Mouse (Mus musculus): Measurements from ENCODE around the gene Ina. TPM values are rescaled to one million over a fixed set of nuclear protein-coding genes. Genes with fewer than 3 reads are reported as not detected.
"Not testable (repeated sequence)": the region's sequence is repeated elsewhere in the genome, so short reads cannot be mapped to it uniquely, and the experiment has no call there.

The Ina gene
- polyA plus RNA-seq, 1 experiment = 124 TPM

DNA sequence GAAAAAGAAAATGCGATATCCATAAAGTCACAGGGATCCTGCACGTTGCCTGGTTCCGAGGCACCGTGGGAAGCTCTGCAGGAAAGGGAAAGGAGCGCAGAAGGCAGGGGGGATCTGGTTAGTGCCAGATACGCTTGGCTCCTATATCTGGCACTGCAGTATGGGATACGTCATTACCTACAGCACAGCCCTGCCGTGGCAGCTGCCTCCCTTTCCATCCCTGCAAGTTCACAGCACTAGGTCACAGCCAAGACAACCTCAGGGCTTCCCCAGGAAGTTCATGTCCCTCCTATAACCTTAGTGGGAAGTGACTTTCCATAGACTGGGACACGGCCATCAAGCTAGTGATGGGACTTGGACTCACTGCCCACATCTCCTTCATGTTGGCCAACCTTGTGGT, 18.4 kb upstream of the Ina start:
- TF ChIP-seq POLR2A (IDR thresholded peaks at IDR 0.05; ENCODE audit: extremely low read depth, insufficient read depth, low read length) (no peak), CTCF (IDR thresholded peaks at IDR 0.05; ENCODE audit: extremely low read depth, insufficient read depth, low read length) (no peak)
- peaks cover 2% of the 10 kb centered on the region; the same call in 1 of the 2 replicates for H3K4me1 ChIP-seq (ENCODE audit: control insufficient read depth, insufficient read depth, low read length)
- H3K27ac ChIP-seq (ENCODE audit: insufficient read depth, low read length) = no peak overlapping the region
- H3K4me3 ChIP-seq (ENCODE audit: insufficient read depth, low read length) = no peak overlapping the region

DNA sequence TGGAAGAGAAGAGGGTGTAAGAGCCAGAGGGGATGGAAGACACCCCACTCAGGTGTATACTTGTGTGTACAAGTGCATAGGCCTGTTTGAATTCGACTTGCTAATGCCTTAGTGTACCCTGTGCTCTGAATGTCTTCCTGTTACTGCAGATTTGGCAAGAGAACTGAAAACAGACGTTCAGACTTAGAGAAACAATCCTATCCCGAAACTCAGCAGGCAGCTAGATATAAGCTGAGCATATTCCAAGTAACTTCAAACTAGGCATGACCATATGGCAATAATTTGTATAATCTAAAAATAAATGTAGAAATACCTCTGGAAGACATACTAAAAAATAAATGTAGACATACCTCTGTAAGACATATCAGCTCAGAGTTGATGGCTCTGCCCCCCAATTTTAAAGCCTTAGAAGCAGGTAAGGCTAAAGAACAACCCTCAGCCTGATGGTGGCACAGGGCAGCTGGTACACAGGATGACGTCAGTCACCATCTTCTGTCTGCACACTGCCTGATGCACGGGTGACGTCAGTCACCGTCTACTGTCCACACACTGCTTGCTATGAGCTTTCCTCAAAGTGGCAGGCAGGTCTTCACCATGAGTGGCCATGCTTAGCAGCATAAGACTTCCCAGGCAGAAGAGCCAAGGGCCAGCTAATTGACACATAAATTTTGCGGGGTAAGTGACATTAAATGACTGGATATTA, 16.2 kb upstream of the Ina start:
- peaks cover 2% of the 10 kb centered on the region; the same call in 1 of the 2 replicates for H3K4me1 ChIP-seq (ENCODE audit: control insufficient read depth, insufficient read depth, low read length)
- TF ChIP-seq POLR2A (IDR thresholded peaks at IDR 0.05; ENCODE audit: extremely low read depth, insufficient read depth, low read length) (no peak), CTCF (IDR thresholded peaks at IDR 0.05; ENCODE audit: extremely low read depth, insufficient read depth, low read length) (no peak)
- H3K4me3 ChIP-seq (ENCODE audit: insufficient read depth, low read length) = no peak overlapping the region
- H3K27ac ChIP-seq (ENCODE audit: insufficient read depth, low read length) = 0 out of 2 replicates have a peak overlapping the region, but pooled peaks have one; percentile 14

DNA sequence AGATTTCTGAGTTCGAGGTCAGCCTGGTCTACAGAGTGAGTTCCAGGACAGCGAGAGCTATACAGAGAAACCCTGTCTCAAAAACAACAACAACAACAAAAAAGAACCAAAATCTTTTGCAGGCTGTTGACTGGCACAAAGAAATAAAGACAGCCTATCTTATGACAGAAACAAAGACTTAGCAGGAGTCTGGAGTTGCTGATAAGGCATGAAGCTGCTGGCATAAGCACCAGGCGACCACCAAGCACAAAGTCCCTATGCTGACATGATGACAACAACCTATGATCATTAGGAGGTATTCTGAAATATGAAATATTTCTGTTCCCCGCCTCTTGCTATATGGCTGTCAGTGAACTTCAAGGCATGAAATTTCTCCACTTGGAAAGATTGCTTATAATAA, 15.5 kb upstream of the Ina start:
- Histone ChIP-seq H3K4me1 (ENCODE audit: control insufficient read depth, insufficient read depth, low read length) (peaks cover 2% of the 10 kb centered on the region; the same call in 1 of the 2 replicates), H3K4me3 (ENCODE audit: insufficient read depth, low read length) (no peak overlapping the region), H3K27ac (ENCODE audit: insufficient read depth, low read length) (no peak overlapping the region)
- no peak for TF ChIP-seq CTCF (IDR thresholded peaks at IDR 0.05; ENCODE audit: extremely low read depth, insufficient read depth, low read length)
- no peak for TF ChIP-seq POLR2A (IDR thresholded peaks at IDR 0.05; ENCODE audit: extremely low read depth, insufficient read depth, low read length)

- Histone ChIP-seq H3K4me3 (ENCODE audit: insufficient read depth, low read length) (no peak overlapping the region), H3K27ac (ENCODE audit: insufficient read depth, low read length) (no peak overlapping the region), H3K4me1 (ENCODE audit: control insufficient read depth, insufficient read depth, low read length) (peaks cover 2% of the 10 kb centered on the region; the same call in 1 of the 2 replicates)
- TF ChIP-seq CTCF (IDR thresholded peaks at IDR 0.05; ENCODE audit: extremely low read depth, insufficient read depth, low read length) (no peak), POLR2A (IDR thresholded peaks at IDR 0.05; ENCODE audit: extremely low read depth, insufficient read depth, low read length) (no peak)
These were observed 14.7 kb upstream of the Ina start for GRCm38 (mm10) chr19:46999753-47000152.

- H3K4me1 ChIP-seq (ENCODE audit: control insufficient read depth, insufficient read depth, low read length); H3K4me3 ChIP-seq (ENCODE audit: insufficient read depth, low read length); H3K27ac ChIP-seq (ENCODE audit: insufficient read depth, low read length): not testable (repeated sequence)
These were observed 14.1 kb upstream of the Ina start for GRCm38 (mm10) chr19:47000357-47000756.

DNA sequence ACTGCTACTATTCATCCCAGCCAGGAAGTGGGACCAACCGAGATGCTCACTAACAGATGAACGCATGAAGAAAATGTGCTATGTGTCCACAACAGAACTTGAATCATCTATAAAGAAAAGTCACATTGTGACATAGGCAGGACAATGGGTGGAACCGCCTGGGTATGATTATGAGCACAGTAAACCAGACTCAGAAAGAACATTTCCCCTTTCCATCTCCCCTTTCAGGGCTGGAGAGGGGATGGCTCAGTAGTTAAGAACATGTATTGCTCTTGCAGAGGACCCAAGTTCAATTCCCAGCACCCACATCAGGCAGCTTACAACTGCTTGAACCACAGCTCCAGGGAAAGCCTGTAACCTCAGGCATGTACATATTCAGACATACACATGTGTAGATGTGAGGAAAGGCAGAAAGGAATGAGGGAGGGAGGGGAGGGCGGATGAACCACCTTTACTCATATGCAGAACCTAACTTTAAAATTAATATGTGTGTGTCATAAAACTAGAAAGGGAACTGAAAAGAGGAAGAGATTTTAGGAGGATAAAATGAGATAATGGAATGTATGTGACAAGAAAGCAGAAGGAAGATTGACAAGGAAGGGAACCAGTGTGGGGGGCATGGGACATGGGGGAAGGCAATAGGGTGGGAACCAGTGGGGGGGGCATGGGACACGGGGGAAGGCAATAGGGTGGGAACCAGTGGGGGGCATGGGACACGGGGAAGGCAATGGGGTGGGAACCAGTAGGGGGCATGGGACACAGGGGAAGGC, 10.6 kb upstream of the Ina start:
- TF ChIP-seq CTCF (IDR thresholded peaks at IDR 0.05; ENCODE audit: extremely low read depth, insufficient read depth, low read length) = no peak
- TF ChIP-seq POLR2A (IDR thresholded peaks at IDR 0.05; ENCODE audit: extremely low read depth, insufficient read depth, low read length) = no peak
- no peak overlapping the region for H3K4me3 ChIP-seq (ENCODE audit: insufficient read depth, low read length)
- no peak overlapping the region for H3K27ac ChIP-seq (ENCODE audit: insufficient read depth, low read length)
- no peaks in the 10 kb centered on the region for H3K4me1 ChIP-seq (ENCODE audit: control insufficient read depth, insufficient read depth, low read length)

DNA sequence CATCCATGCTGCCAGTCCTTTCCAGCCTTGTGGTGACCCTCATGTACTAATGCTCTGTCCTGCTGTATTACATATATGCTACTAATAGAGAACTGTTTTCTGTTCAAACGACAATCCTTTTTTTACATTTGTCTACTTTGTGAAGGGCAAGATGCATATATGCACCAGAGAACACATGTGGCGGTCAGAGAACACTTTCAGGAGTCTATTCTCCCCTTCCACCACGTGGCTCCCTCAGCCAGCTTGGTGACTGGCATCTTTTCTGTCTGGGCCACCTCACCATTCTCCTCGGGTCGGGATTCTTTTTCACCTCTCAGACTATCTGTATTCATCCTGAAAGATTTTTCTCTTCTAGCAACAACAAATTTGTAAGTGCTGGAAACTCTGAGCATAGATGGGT, 8.6 kb upstream of the Ina start:
- no peak overlapping the region for H3K27ac ChIP-seq (ENCODE audit: insufficient read depth, low read length)
- TF ChIP-seq CTCF (IDR thresholded peaks at IDR 0.05; ENCODE audit: extremely low read depth, insufficient read depth, low read length) (no peak), POLR2A (IDR thresholded peaks at IDR 0.05; ENCODE audit: extremely low read depth, insufficient read depth, low read length) (no peak)
- H3K4me1 ChIP-seq (ENCODE audit: control insufficient read depth, insufficient read depth, low read length) = no peaks in the 10 kb centered on the region; the same call in 1 of the 2 replicates
- no peak overlapping the region for H3K4me3 ChIP-seq (ENCODE audit: insufficient read depth, low read length)

DNA sequence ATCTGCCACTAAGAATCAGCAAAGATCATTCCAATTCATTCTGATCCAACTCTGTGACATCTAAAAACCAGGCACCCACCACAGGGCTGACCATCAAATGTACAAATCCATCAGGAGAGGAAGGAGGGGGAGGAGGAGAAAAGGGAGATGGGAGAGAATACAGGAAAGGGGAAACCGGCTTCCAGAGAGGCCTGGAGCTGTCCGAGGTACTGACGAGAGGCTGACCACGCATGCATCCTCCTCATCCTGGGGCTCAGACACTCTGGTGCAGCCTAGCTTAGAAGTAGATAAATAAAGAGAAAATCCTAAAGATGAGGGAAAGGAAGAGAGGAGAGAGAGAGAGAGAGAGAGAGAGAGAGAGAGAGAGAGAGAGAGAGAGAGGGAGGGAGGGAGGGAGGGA, 8.2 kb upstream of the Ina start:
- Histone ChIP-seq H3K27ac (ENCODE audit: insufficient read depth, low read length) (no peak overlapping the region), H3K4me1 (ENCODE audit: control insufficient read depth, insufficient read depth, low read length) (no peaks in the 10 kb centered on the region; the same call in 1 of the 2 replicates), H3K4me3 (ENCODE audit: insufficient read depth, low read length) (no peak overlapping the region)
- TF ChIP-seq CTCF (IDR thresholded peaks at IDR 0.05; ENCODE audit: extremely low read depth, insufficient read depth, low read length) (no peak), POLR2A (IDR thresholded peaks at IDR 0.05; ENCODE audit: extremely low read depth, insufficient read depth, low read length) (no peak)

DNA sequence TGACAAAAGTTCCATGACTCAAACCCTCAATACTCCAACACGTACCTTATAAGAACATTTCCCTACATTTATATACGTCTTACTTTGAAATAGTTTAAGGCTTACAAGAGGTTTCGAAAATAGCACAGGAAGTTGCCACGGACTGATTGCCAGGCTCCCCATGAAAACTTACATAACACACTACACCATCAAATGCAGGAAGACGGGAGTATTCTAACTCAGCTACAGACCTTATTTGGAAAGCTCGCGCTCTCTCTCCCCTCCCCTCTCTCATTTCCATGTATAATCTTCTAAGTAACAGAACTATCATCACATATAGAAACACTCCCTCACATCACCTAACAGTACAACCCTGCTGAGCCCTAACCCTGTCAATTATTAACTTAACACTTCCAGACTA, 5.1 kb upstream of the Ina start:
- Histone ChIP-seq H3K27ac (ENCODE audit: insufficient read depth, low read length) (no peak overlapping the region), H3K4me3 (ENCODE audit: insufficient read depth, low read length) (no peak overlapping the region), H3K4me1 (ENCODE audit: control insufficient read depth, insufficient read depth, low read length) (no peaks in the 10 kb centered on the region; the same call in 1 of the 2 replicates)
- no peak for TF ChIP-seq CTCF (IDR thresholded peaks at IDR 0.05; ENCODE audit: extremely low read depth, insufficient read depth, low read length)
- no peak for TF ChIP-seq POLR2A (IDR thresholded peaks at IDR 0.05; ENCODE audit: extremely low read depth, insufficient read depth, low read length)

DNA sequence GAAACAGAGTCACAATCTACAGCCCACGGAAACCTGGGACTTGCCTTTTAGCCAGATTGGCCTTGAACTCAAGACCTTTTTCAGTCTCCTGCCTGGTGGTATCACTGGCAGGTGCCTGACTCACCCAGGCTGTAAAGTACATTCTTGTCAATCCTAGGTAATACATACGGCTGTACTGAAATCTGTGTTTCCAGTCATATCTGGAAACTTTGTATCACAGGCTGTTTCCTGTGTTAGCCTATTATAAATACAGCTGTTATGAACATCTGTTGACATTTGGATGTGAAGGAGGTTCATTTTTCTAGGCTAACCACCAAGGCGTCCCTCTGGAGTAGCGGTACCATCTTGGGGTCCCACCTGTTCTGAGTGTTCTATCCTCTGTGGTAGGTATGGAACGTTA, 4.6 kb upstream of the Ina start:
- no peak for TF ChIP-seq CTCF (IDR thresholded peaks at IDR 0.05; ENCODE audit: extremely low read depth, insufficient read depth, low read length)
- no peak for TF ChIP-seq POLR2A (IDR thresholded peaks at IDR 0.05; ENCODE audit: extremely low read depth, insufficient read depth, low read length)
- Histone ChIP-seq H3K27ac (ENCODE audit: insufficient read depth, low read length) (no peak overlapping the region), H3K4me3 (ENCODE audit: insufficient read depth, low read length) (no peak overlapping the region), H3K4me1 (ENCODE audit: control insufficient read depth, insufficient read depth, low read length) (no peaks in the 10 kb centered on the region; the same call in 1 of the 2 replicates)
